Comparison of ENCODE assay signal across 19 mouse cellular contexts in the genomic region with DNA sequence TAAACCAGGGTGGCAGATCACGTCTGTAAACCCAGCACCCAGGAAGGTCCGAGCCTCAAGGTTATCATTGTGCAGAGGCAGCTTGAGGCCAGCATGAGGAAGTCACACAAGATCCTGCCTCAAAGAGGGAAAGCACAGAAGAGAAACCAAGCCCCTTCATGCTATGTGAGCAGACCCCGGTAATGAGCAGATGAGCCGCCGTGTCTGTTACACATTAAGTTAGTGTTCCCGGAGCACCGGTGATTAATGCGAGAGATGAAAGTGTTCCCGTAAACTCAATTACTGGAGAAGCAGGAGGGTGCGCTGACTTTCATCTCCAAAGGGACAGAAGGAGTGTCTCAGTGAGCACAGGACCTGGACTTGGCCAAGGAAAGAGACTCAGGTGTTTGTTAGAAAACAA. TPM values are rescaled to one million over a fixed set of nuclear protein-coding genes. Genes with fewer than 3 reads are reported as not detected.
"Had no signal": no experiment of that assay in that cellular context is flagged by ENCODE, and none has a peak within 500 bp of the region (broad histone marks: within the 10 kb centered on the region; RNA-seq: fewer than 3 reads in every experiment).

No protein-coding gene starts in this region.

RNA-seq across cellular contexts. Expression of gene Mettl7a3, which starts 5.4 kb away (rescaled TPM):
- polyA plus RNA-seq: embryonic facial prominence, embryonic 10.5 days; erythroblast, embryonic 14.5 days; forebrain, embryonic 10.5 days; forebrain, embryonic 11.5 days; forebrain, embryonic 12.5 days; forebrain, embryonic 13.5 days; forebrain, embryonic 14.5 days; forebrain, embryonic 15.5 days; forebrain, embryonic 16.5 days; forebrain, postnatal 0 days had no signal

RNA-seq across cellular contexts. Expression of gene Methig1, which starts 23.6 kb away (rescaled TPM):
- polyA plus RNA-seq: cerebellum, adult 2 months; cortical plate, adult 2 months; embryonic facial prominence, embryonic 10.5 days; embryonic facial prominence, embryonic 13.5 days; embryonic facial prominence, embryonic 14.5 days; embryonic facial prominence, embryonic 15.5 days; erythroblast, embryonic 14.5 days; forebrain, embryonic 10.5 days; forebrain, embryonic 11.5 days; forebrain, embryonic 12.5 days; forebrain, embryonic 13.5 days; forebrain, embryonic 14.5 days; forebrain, embryonic 15.5 days; forebrain, embryonic 16.5 days; forebrain, postnatal 0 days; frontal cortex, adult 2 months had no signal

RNA-seq across cellular contexts. Expression of gene Mettl7a2, which starts 23.7 kb away (rescaled TPM):
- polyA plus RNA-seq: cerebellum, adult 2 months; cortical plate, adult 2 months; embryonic facial prominence, embryonic 10.5 days; embryonic facial prominence, embryonic 11.5 days; embryonic facial prominence, embryonic 12.5 days; embryonic facial prominence, embryonic 13.5 days; embryonic facial prominence, embryonic 14.5 days; embryonic facial prominence, embryonic 15.5 days; erythroblast, embryonic 14.5 days; forebrain, embryonic 10.5 days; forebrain, embryonic 11.5 days; forebrain, embryonic 12.5 days; forebrain, embryonic 13.5 days; forebrain, embryonic 14.5 days; forebrain, embryonic 15.5 days; forebrain, embryonic 16.5 days; forebrain, postnatal 0 days; frontal cortex, adult 2 months had no signal

RNA-seq across cellular contexts. Expression of gene Higd1c, which starts 35.0 kb away (rescaled TPM):
- polyA plus RNA-seq: cerebellum, adult 2 months; cortical plate, adult 2 months; embryonic facial prominence, embryonic 10.5 days; embryonic facial prominence, embryonic 11.5 days; embryonic facial prominence, embryonic 12.5 days; embryonic facial prominence, embryonic 13.5 days; embryonic facial prominence, embryonic 14.5 days; embryonic facial prominence, embryonic 15.5 days; erythroblast, embryonic 14.5 days; forebrain, embryonic 10.5 days; forebrain, embryonic 11.5 days; forebrain, embryonic 12.5 days; forebrain, embryonic 13.5 days; forebrain, embryonic 14.5 days; forebrain, embryonic 15.5 days; forebrain, embryonic 16.5 days; forebrain, postnatal 0 days; frontal cortex, adult 2 months; gonadal fat pad, adult 2 months had no signal
